Mouse (Mus musculus): ENCODE measurements around the gene Fxn. TPM values are rescaled to one million over a fixed set of nuclear protein-coding genes. Genes with fewer than 3 reads are reported as not detected.

Gene Fxn
- polyA plus RNA-seq, 1 experiment from 2014 or later: 39.4 TPM

GRCm38 (mm10) chr19:24281288-24281980 lies 1.0 kb upstream of the Fxn start:
- ATAC-seq (ENCODE audit: low FRiP score, low read depth): no peak
- H3K9ac ChIP-seq: no peak overlapping the region
- 63% methylated on average over 7 of the region's 7 CpGs for WGBS
- H3K4me1 ChIP-seq: peaks cover 9% of the 10 kb centered on the region
- no peak overlapping the region for H3K4me3 ChIP-seq
- no peaks in the 10 kb centered on the region for H3K36me3 ChIP-seq
- no peak overlapping the region for H3K27ac ChIP-seq
- H3K27me3 ChIP-seq (replicated peaks): no peaks in the 10 kb centered on the region
- H3K9me3 ChIP-seq: no peaks in the 10 kb centered on the region
- peak overlapping the region; percentile 77 for H3K4me2 ChIP-seq (replicated peaks)

- peaks cover 9% of the 10 kb centered on the region for H3K4me1 ChIP-seq
- H3K27ac ChIP-seq: peak overlapping the region; percentile 57; the same call in 1 of the 2 replicates
- under 1% methylated on average over 77 of the region's 78 CpGs for WGBS
- peak overlapping the region; percentile 72 for H3K9ac ChIP-seq
- no peaks in the 10 kb centered on the region for H3K36me3 ChIP-seq
- peak overlapping the region; percentile 68 for H3K4me3 ChIP-seq
- no peaks in the 10 kb centered on the region for H3K27me3 ChIP-seq (replicated peaks)
- peak; percentile 77 for ATAC-seq (ENCODE audit: low FRiP score, low read depth)
- no peaks in the 10 kb centered on the region for H3K9me3 ChIP-seq
- peak overlapping the region; percentile 77 for H3K4me2 ChIP-seq (replicated peaks)
These were observed 452 bp downstream of the Fxn start for GRCm38 (mm10) chr19:24279706-24280600.

GRCm38 (mm10) chr19:24278859-24279258 lies 1.5 kb downstream of the Fxn start:
- Histone ChIP-seq H3K27ac (no peak overlapping the region), H3K4me3 (no peak overlapping the region), H3K4me2 (replicated peaks) (peak overlapping the region; percentile 77), H3K4me1 (peaks cover 9% of the 10 kb centered on the region), H3K9me3 (no peaks in the 10 kb centered on the region), H3K36me3 (no peaks in the 10 kb centered on the region), H3K9ac (no peak overlapping the region), H3K27me3 (replicated peaks) (no peaks in the 10 kb centered on the region)
- ATAC-seq (ENCODE audit: low FRiP score, low read depth): no peak
- WGBS: 82% methylated on average over 15 of the region's 15 CpGs

GRCm38 (mm10) chr19:24274281-24274680 lies 6.1 kb downstream of the Fxn start:
- Histone ChIP-seq H3K9me3 (no peaks in the 10 kb centered on the region), H3K4me1 (peaks cover 21% of the 10 kb centered on the region), H3K27me3 (replicated peaks) (no peaks in the 10 kb centered on the region), H3K27ac (no peak overlapping the region), H3K9ac (no peak overlapping the region), H3K4me3 (no peak overlapping the region), H3K36me3 (no peaks in the 10 kb centered on the region), H3K4me2 (replicated peaks) (no peak overlapping the region)
- ATAC-seq (ENCODE audit: low FRiP score, low read depth): no peak
- 75% methylated on average over 3 of the region's 3 CpGs for WGBS

GRCm38 (mm10) chr19:24271746-24272426 lies 8.5 kb downstream of the Fxn start:
- Histone ChIP-seq H3K36me3 (no peaks in the 10 kb centered on the region), H3K27ac (no peak overlapping the region), H3K4me1 (peaks cover 24% of the 10 kb centered on the region), H3K4me2 (replicated peaks) (peak overlapping the region; percentile 33; the same call in 1 of the 2 replicates), H3K9ac (no peak overlapping the region), H3K4me3 (no peak overlapping the region), H3K27me3 (replicated peaks) (no peaks in the 10 kb centered on the region), H3K9me3 (no peaks in the 10 kb centered on the region)
- peak; percentile 76 for ATAC-seq (ENCODE audit: low FRiP score, low read depth)
- 45% methylated on average over 16 of the region's 16 CpGs for WGBS

GRCm38 (mm10) chr19:24271326-24271725 lies 9.1 kb downstream of the Fxn start:
- ATAC-seq (ENCODE audit: low FRiP score, low read depth): peak; percentile 72
- 50% methylated on average over 7 of the region's 7 CpGs for WGBS
- Histone ChIP-seq H3K4me2 (replicated peaks) (peak overlapping the region; percentile 33; the same call in 1 of the 2 replicates), H3K27me3 (replicated peaks) (no peaks in the 10 kb centered on the region), H3K27ac (no peak overlapping the region), H3K36me3 (no peaks in the 10 kb centered on the region), H3K9me3 (no peaks in the 10 kb centered on the region), H3K9ac (no peak overlapping the region), H3K4me1 (peaks cover 27% of the 10 kb centered on the region), H3K4me3 (no peak overlapping the region)

GRCm38 (mm10) chr19:24268531-24268930 lies 11.9 kb downstream of the Fxn start:
- H3K4me2 ChIP-seq (replicated peaks): no peak overlapping the region
- H3K4me3 ChIP-seq: no peak overlapping the region
- ATAC-seq (ENCODE audit: low FRiP score, low read depth): no peak
- no peak overlapping the region for H3K27ac ChIP-seq
- peaks cover 27% of the 10 kb centered on the region for H3K4me1 ChIP-seq
- no peak overlapping the region for H3K9ac ChIP-seq
- no peaks in the 10 kb centered on the region for H3K9me3 ChIP-seq
- H3K36me3 ChIP-seq: peaks cover 9% of the 10 kb centered on the region; the same call in 1 of the 2 replicates
- 43% methylated on average over 4 of the region's 4 CpGs for WGBS
- no peaks in the 10 kb centered on the region for H3K27me3 ChIP-seq (replicated peaks)

GRCm38 (mm10) chr19:24266046-24266830 lies 14.2 kb downstream of the Fxn start:
- no peak overlapping the region for H3K4me3 ChIP-seq
- no peaks in the 10 kb centered on the region for H3K27me3 ChIP-seq (replicated peaks)
- no peak for ATAC-seq (ENCODE audit: low FRiP score, low read depth)
- H3K4me1 ChIP-seq: peaks cover 22% of the 10 kb centered on the region
- H3K9ac ChIP-seq: no peak overlapping the region
- H3K36me3 ChIP-seq: peaks cover 9% of the 10 kb centered on the region; the same call in 1 of the 2 replicates
- H3K27ac ChIP-seq: no peak overlapping the region
- no peak overlapping the region for H3K4me2 ChIP-seq (replicated peaks)
- 86% methylated on average over 7 of the region's 7 CpGs for WGBS
- no peaks in the 10 kb centered on the region for H3K9me3 ChIP-seq

GRCm38 (mm10) chr19:24264991-24265390 lies 15.4 kb downstream of the Fxn start:
- Histone ChIP-seq H3K4me3 (no peak overlapping the region), H3K9ac (no peak overlapping the region), H3K4me1 (peaks cover 10% of the 10 kb centered on the region), H3K27ac (no peak overlapping the region), H3K36me3 (peaks cover 11% of the 10 kb centered on the region; the same call in 1 of the 2 replicates), H3K4me2 (replicated peaks) (no peak overlapping the region), H3K9me3 (no peaks in the 10 kb centered on the region), H3K27me3 (replicated peaks) (no peaks in the 10 kb centered on the region)
- 50% methylated on average over 7 of the region's 7 CpGs for WGBS
- ATAC-seq (ENCODE audit: low FRiP score, low read depth): peak; percentile 75

GRCm38 (mm10) chr19:24262736-24263135 lies 17.7 kb downstream of the Fxn start:
- ATAC-seq (ENCODE audit: low FRiP score, low read depth): no peak
- peaks cover 11% of the 10 kb centered on the region; the same call in 1 of the 2 replicates for H3K36me3 ChIP-seq
- H3K4me2 ChIP-seq (replicated peaks): no peak overlapping the region
- H3K9ac ChIP-seq: no peak overlapping the region
- H3K9me3 ChIP-seq: no peaks in the 10 kb centered on the region
- peaks cover 6% of the 10 kb centered on the region; the same call in 1 of the 2 replicates for H3K4me1 ChIP-seq
- H3K27ac ChIP-seq: no peak overlapping the region
- no peak overlapping the region for H3K4me3 ChIP-seq
- WGBS: 95% methylated on average over 14 of the region's 14 CpGs
- no peaks in the 10 kb centered on the region for H3K27me3 ChIP-seq (replicated peaks)
